Mouse (Mus musculus) heart, embryonic 14.5 days (tissue): ENCODE measurements around the gene Zdhhc20. TPM values are rescaled to one million over a fixed set of nuclear protein-coding genes. Genes with fewer than 3 reads are reported as not detected.

Source experiments
- ATAC-seq: fragments of 200-750 bp; cut with Nextera tagmentation; 2 replicates; pipeline ENCODE4 v1.8.0; 2017; ENCODE audit warnings: low read depth, moderate TSS enrichment; ENCODE audit not compliant: insufficient number of reproducible peaks, insufficient read depth, low FRiP score
- H3K27ac ChIP-seq, 2 experiments: fragments of 200-500 bp in 1 of 2; fragments of 300-500 bp in 1 of 2; sonication (generic) in 1 of 2; replicated peaks in 1 of 2; 2 replicates each; pipeline ENCODE4 v1.5.1; 2012 to 2014; ENCODE audit warnings: low read depth in 2 of 2, low read length in 2 of 2, control low read depth in 1 of 2, mild to moderate bottlenecking in 1 of 2, mixed read lengths in 1 of 2; ENCODE audit not compliant: control insufficient read depth in 1 of 2, insufficient read depth in 1 of 2
- H3K27me3 ChIP-seq: fragments of 300-500 bp; sonication (generic); 2 replicates; pipeline ENCODE4 v1.6.1; 2014; ENCODE audit warnings: mild to moderate bottlenecking, low read length, control low read depth; ENCODE audit not compliant: control insufficient read depth, insufficient read depth
- H3K36me3 ChIP-seq: fragments of 300-500 bp; sonication (generic); 2 replicates; pipeline ENCODE4 v1.6.1; 2014; ENCODE audit warnings: mild to moderate bottlenecking, control low read depth, low read length, mixed read lengths; ENCODE audit not compliant: control insufficient read depth, insufficient read depth
- H3K4me1 ChIP-seq, 2 experiments: fragments of 200-500 bp in 1 of 2; fragments of 300-500 bp in 1 of 2; sonication (generic) in 1 of 2; 2 replicates each; pipeline ENCODE4 v1.6.1; 2012 to 2014; ENCODE audit warnings: low read length in 2 of 2, control low read depth in 1 of 2, mixed read lengths in 1 of 2; ENCODE audit not compliant: control insufficient read depth in 2 of 2, insufficient read depth in 2 of 2
- H3K4me2 ChIP-seq: fragments of 300-500 bp; sonication (generic); 2 replicates; pipeline ENCODE4 v1.6.1; 2014; ENCODE audit warnings: mild to moderate bottlenecking, low read length
- H3K4me3 ChIP-seq, 2 experiments: fragments of 200-500 bp in 1 of 2; fragments of 300-500 bp in 1 of 2; sonication (generic) in 1 of 2; 2 replicates each; pipeline ENCODE4 v1.5.1; 2012 to 2014; ENCODE audit warnings: low read length in 2 of 2, mild to moderate bottlenecking in 2 of 2, control low read depth in 1 of 2, low read depth in 1 of 2, moderate library complexity in 1 of 2; ENCODE audit not compliant: control insufficient read depth in 1 of 2, insufficient read depth in 1 of 2
- H3K9ac ChIP-seq: fragments of 300-500 bp; sonication (generic); 2 replicates; pipeline ENCODE4 v1.6.1; 2014; ENCODE audit warnings: mild to moderate bottlenecking, low read length
- H3K9me3 ChIP-seq: fragments of 300-500 bp; sonication (generic); 2 replicates; pipeline ENCODE4 v1.6.1; 2016; ENCODE audit warnings: low read length, control low read depth; ENCODE audit not compliant: control insufficient read depth
- WGBS: fragments of 180-500 bp; shearing (Covaris S2); extraction: QIAGEN DNeasy Blood & Tissue Kit; methylation state at CpG from one replicate; pipeline ENCODE4 v1.1.7; 2014; 5-methylcytosine and 5-hydroxymethylcytosine counted together
- polyA plus RNA-seq: library from polyadenylated mRNA; unstranded; fragments of >200 nt; fragmentation: Nextera tagmentation; extraction: Ambion mirVana; gene quantifications from 2 replicates; pipeline ENCODE4 v1.2.1, GENCODE M21; 2014

The Zdhhc20 gene
- polyA plus RNA-seq: 31.3 and 38.0 TPM in 2 replicates

DNA sequence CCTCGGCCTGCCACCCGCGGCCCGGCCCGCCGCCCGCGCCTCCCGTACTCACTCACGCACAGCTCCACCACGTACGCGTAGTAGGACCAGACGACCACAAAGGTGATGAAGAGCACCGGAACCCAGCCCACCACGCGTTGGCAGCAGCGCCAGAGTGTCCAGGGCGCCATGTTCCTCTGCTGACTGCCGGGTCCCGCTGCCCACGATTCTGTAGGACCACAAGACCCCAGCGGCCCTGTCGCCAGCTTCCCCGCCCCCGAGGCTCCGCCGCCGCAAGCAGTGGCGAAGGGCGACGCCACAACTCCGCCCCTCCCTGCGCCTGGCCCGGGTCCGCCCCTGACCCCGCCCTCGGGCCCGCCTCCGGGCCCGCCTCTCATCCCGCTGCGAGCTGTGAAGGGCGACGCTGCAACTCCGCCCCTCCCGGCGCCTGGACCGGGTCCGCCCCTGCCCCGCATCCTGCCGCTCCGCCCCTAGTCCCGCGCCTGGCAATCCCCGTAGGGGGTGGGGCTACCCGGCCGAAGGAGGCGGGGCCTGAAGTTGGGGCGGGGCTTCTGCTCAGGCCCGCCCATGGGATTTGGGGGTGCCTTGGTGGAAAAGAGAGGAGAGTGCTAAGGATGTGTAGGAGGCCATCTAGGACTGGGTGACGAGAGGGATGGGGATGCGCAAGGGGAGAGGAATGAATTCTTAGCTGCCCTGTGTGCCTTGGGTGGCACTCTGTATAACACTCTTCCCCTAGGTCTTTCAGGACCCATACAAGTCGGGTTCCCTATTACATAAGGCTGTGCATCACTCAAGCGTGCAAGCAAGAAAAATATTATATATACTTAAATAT is at the start of gene Zdhhc20:
Gene Zdhhc20, minus strand, starts transcription at position 266 of the 832 bp plus-strand sequence.
- Histone ChIP-seq H3K27ac (peak within 1 kb of the TSS; percentile 79 to 91), H3K36me3 (no peaks in the 10 kb centered on the region), H3K4me1 (peaks cover 2 to 9% of the 10 kb centered on the region in 2 experiments), H3K4me3 (peak within 1 kb of the TSS; percentile 76 to 96), H3K4me2 (peak within 1 kb of the TSS; percentile 85), H3K9ac (peak within 1 kb of the TSS; percentile 97), H3K27me3 (no peaks in the 10 kb centered on the region), H3K9me3 (no peaks in the 10 kb centered on the region)
- 4% methylated on average over 59 of the region's 65 CpGs for WGBS
- peak; percentile 98 for ATAC-seq

DNA sequence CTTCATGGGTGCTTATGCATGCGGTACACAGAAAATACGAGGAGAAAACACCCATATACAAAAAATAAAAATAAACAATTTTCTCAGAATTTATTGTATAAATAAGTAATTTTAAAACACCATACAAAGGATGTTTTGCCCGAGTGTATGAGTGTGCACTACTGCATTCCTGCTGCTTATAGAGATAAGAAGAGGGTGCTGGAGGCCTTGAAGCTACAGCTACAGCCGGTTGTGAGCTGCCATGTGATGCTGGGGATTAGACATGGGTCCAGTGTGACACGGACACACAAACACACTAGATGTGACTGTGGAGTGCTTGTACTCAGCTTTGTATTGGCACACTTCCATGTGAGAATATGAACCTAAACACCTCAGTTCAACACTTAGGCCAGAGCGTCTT is 47.2 kb upstream of the Zdhhc20 start:
- no peak for ATAC-seq
- peaks cover 0 to 9% of the 10 kb centered on the region in 2 experiments; a peak in 3 of 4 replicates for H3K4me1 ChIP-seq
- peaks cover 20% of the 10 kb centered on the region for H3K36me3 ChIP-seq
- no peaks in the 10 kb centered on the region for H3K27me3 ChIP-seq
- no peak overlapping the region for H3K9ac ChIP-seq
- H3K4me3 ChIP-seq: no peak overlapping the region
- 74% methylated on average over 6 of the region's 6 CpGs for WGBS
- no peak overlapping the region for H3K27ac ChIP-seq
- no peak overlapping the region for H3K4me2 ChIP-seq
- H3K9me3 ChIP-seq: no peaks in the 10 kb centered on the region

DNA sequence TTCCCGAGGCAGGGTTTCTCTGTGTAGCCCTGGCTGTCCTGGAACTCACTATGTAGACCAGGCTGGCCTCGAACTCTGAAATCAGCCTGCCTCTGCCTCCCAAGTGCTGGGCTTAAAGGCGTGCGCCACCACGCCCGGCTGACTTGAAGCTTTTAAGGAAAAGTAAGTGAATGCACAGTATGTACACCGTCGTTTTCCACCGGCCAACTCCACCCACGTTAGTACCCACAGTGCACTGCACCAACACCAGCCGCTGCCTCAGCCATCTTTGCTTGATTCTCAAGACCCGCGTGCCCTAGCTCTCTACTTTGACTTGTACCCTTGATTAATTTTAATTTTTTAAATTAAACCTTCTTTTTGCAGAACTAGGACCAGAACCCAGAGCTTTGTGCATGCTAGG is 44.6 kb upstream of the Zdhhc20 start:
- Histone ChIP-seq H3K9me3 (no peaks in the 10 kb centered on the region), H3K27ac (no peak overlapping the region), H3K36me3 (peaks cover 26% of the 10 kb centered on the region), H3K9ac (no peak overlapping the region), H3K4me2 (no peak overlapping the region), H3K4me3 (no peak overlapping the region), H3K4me1 (peaks cover 0 to 9% of the 10 kb centered on the region in 2 experiments; a peak in 3 of 4 replicates), H3K27me3 (no peaks in the 10 kb centered on the region)
- ATAC-seq: no peak
- 97% methylated on average over 13 of the region's 13 CpGs for WGBS

DNA sequence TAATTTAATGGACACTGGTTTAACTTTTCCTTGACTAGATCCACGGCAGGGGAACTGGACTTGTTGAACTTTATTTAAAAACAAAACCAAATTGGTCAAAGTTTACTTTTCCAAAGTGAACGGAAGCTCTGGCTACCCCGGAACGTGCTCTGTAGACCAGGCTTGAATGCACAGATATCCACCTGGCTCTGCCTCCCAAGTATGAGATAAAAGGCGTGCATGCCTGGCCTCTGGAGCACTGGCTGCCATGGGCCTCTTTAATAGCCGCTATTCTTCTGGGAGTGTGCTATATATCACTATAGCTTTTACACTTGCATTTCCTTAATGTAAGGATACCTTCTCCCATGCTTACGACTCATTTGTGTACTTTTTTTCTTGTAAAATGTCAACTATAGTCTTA is 43.5 kb upstream of the Zdhhc20 start:
- 52% methylated on average over 7 of the region's 7 CpGs for WGBS
- Histone ChIP-seq H3K9ac (no peak overlapping the region), H3K27ac (no peak overlapping the region; a peak in 1 of 4 replicates), H3K27me3 (no peaks in the 10 kb centered on the region), H3K36me3 (peaks cover 26% of the 10 kb centered on the region), H3K4me2 (no peak overlapping the region), H3K9me3 (no peaks in the 10 kb centered on the region), H3K4me3 (no peak overlapping the region), H3K4me1 (peaks cover 0 to 9% of the 10 kb centered on the region in 2 experiments; a peak in 3 of 4 replicates)
- ATAC-seq: no peak

DNA sequence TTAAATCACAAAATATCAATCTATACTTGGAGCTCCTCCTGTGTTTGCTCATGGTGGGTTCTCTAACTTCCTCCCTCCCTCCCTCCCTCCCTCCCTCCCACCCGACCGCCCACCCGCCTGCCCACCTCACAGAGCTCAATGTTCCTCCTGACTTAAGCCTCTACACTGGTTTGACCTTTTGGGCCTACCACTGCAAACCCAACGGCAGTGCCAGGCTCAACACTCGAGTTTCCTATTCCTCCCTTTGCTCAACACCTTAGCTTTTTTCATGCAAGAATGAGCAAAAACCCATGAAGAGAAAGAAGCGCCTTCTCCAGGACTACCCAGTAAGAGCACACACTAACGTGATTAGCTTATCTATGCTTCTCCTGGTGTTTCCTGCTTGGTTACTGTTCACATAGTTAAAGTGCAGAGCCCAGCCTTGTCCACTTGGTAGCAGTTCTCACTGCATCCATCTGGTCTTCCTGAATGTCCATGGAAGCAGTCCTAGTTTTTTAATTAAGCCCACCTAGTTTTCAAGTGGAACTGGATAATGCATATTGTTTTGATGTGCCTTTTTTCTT is 42.9 kb upstream of the Zdhhc20 start:
- H3K27me3 ChIP-seq: no peaks in the 10 kb centered on the region
- no peaks in the 10 kb centered on the region for H3K9me3 ChIP-seq
- H3K9ac ChIP-seq: no peak overlapping the region
- no peak overlapping the region for H3K4me3 ChIP-seq
- 60% methylated on average over 7 of the region's 7 CpGs for WGBS
- H3K36me3 ChIP-seq: peaks cover 27% of the 10 kb centered on the region
- ATAC-seq: no peak
- peaks cover 0 to 9% of the 10 kb centered on the region in 2 experiments; a peak in 3 of 4 replicates for H3K4me1 ChIP-seq
- no peak overlapping the region for H3K4me2 ChIP-seq
- no peak overlapping the region; a peak in 1 of 4 replicates for H3K27ac ChIP-seq

DNA sequence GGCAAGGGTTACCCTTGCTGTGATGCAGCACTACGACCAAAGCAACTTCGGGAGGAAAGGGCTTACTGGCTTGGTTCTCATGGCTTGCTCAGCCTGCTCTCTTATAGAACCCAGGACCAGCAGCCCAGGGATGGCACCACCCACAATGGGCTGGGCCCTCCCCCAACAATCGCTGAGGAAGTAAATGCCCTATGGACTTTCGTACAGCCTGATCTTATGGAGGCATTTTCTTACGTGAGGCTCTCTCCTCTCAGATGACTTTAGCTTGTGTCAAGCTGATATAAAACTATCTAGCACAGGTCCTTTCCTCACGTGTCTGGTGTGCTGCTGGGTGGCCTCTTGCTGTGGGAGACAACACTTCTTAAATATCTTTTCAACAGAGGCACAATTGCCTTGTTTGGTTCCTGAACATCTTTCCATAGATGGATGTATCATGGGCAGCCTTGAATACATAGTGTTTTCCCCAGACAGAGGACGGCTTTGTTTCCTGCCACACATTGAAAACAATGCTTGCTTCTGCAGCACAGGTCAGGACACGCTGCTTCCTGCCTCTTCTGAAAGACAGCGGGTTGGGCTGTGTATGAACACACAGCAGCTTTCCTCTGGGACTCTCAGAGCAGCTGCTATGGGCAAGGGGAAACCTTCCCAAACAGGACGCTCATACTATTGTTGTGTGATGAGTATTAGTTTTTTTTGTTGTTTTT is 31.5 kb upstream of the Zdhhc20 start:
- Histone ChIP-seq H3K4me1 (peaks cover 11 to 12% of the 10 kb centered on the region in 2 experiments), H3K4me3 (no peak overlapping the region), H3K9ac (no peak overlapping the region), H3K9me3 (no peaks in the 10 kb centered on the region), H3K36me3 (peaks cover 64% of the 10 kb centered on the region), H3K4me2 (no peak overlapping the region), H3K27ac (peak overlapping the region; percentile 80 to 85), H3K27me3 (no peaks in the 10 kb centered on the region)
- peak; percentile 48; the same call in 1 of the 2 replicates for ATAC-seq
- WGBS: 45% methylated on average over 10 of the region's 10 CpGs

DNA sequence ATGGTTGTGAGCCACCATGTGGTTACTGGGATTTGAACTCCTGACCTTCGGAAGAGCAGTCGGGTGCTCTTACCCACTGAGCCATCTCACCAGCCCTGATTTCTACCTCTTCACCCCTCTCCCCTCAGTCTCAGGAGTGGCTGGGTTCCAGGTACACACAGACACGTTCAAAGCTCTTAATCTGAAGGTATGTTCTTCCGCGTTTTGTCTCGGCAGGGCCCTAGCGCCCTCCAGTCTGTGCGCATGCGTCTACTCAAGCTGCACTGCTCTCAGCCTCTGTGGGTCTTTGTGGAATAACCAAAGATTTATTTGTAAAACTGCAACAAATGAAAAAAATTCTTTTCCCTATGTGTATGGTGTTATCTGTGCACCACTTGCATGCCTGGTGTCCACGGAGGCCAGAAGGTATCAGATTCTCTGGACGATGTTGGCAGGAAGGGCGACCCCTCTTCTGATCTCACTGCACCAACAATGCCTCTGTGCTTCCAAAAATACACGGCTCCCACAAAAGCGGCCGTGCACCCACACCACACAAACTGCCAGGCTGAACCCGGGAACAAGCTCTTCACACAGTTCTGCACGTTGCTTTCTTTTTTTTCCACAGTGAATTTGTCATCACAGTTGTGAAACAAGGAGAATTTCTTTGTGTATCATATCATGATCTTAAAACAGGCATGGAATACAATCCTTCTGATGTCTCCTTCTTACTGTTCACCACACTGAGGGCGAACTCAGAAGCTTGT is 30.7 kb upstream of the Zdhhc20 start:
- no peak overlapping the region for H3K4me3 ChIP-seq
- WGBS: 49% methylated on average over 18 of the region's 18 CpGs
- peak overlapping the region; percentile 41 for H3K4me2 ChIP-seq

More for the DNA sequence above, 30.7 kb upstream of the Zdhhc20 start:
- peak overlapping the region; percentile 80 to 85 for H3K27ac ChIP-seq
- no peaks in the 10 kb centered on the region for H3K9me3 ChIP-seq
- peaks cover 11 to 12% of the 10 kb centered on the region in 2 experiments for H3K4me1 ChIP-seq
- no peaks in the 10 kb centered on the region for H3K27me3 ChIP-seq
- peak overlapping the region; percentile 36; the same call in 1 of the 2 replicates for H3K9ac ChIP-seq
- no peak; the same call in 1 of the 2 replicates for ATAC-seq
- peaks cover 67% of the 10 kb centered on the region for H3K36me3 ChIP-seq
